Mouse (Mus musculus): ENCODE data around the gene Sstr4.

Sstr4 gene

DNA sequence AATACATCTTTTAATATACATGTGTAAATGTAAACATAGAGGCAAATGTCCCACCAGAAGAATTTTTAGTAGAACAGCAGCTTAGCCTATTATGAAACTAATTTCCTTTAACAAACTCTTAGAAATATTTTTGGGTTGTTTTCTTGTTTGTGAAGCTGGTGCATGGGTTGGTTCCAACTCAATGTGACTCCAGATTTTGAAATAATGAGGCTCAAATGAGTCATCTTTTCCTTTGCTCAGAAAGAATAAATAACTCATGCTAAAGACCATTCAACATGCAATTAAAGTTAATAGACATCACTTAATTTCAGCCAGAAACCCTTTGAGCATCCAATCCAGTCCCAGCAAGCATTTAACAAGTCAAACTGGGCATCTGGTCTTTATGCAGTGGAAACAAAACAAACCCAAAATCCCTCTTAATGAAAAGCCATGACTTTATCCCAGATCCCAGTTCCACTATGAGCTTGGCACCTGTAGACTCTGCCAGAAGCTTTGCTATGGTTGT, 33.9 kb downstream of the Sstr4 start:
- DNase-seq (ENCODE audit: low read depth), result peak; percentile 69

GRCm38 (mm10) chr2:148430941-148431340, 35.8 kb downstream of the Sstr4 start:
- DNase-seq (ENCODE audit: low read depth), result peak; percentile 61

GRCm38 (mm10) chr2:148432346-148432745, 37.2 kb downstream of the Sstr4 start:
- DNase-seq (ENCODE audit: low read depth), result no peak

GRCm38 (mm10) chr2:148436285-148436684, 41.1 kb downstream of the Sstr4 start:
- DNase-seq (ENCODE audit: low read depth), result no peak

DNA sequence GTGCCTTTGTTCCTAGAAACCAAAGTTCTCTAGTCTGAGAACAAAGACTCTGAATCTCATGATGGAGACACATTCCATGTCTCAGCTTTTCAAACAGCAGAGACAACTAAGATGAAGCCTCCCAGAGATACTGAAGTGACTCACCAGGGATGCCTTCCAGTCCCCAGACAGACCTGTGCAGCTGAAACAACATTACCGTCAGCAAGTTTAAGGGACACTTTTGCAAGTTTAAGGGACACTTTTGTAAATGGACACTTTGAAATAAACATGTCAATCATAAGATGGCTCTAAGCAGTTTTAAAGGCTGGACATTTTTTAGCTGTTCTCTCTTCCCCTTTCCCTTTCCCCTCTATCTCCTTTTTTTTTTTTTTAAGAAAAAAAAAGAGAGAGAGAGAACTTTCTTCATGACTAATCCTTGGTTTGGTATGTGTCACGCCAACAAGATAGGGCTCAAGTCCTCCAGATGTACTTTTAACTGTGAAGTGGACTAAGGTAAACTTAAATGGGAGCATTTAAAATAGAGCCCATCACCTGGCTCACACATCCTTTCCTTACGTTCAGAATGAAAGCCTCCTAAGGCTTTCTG, 44.6 kb downstream of the Sstr4 start:
- DNase-seq (ENCODE audit: low read depth), result peak; percentile 34

GRCm38 (mm10) chr2:148441421-148441820, 46.3 kb downstream of the Sstr4 start:
- no peak for DNase-seq (ENCODE audit: low read depth)

- no peak for DNase-seq (ENCODE audit: low read depth)
Observed at GRCm38 (mm10) chr2:148442172-148442571, 47.0 kb downstream of the Sstr4 start.

DNA sequence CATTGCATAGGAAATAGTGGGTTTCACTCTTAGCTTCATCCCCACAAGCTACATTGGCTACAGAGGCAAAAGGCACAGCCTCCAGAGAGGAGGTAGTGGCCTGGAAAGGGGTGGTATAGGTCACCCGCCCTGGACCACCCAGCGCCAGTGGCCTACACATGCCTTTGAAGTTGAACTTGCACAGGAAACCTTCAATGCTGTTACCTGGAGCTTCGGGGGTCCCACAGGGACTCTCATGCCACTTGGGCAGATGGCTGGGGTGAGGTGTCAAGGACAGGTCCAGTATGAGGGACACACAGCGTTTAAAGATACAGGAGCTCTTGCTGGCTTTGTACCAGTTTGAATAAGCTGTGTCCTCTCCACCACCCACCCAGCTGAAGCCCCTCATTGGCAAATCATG, 47.6 kb downstream of the Sstr4 start:
- no peak for DNase-seq (ENCODE audit: low read depth)

- no peak for DNase-seq (ENCODE audit: low read depth)
Observed at GRCm38 (mm10) chr2:148443249-148443958, 48.3 kb downstream of the Sstr4 start, which contains the start of gene Cd93. Gene Cd93 (minus strand): TSS chr2:148443563.

DNA sequence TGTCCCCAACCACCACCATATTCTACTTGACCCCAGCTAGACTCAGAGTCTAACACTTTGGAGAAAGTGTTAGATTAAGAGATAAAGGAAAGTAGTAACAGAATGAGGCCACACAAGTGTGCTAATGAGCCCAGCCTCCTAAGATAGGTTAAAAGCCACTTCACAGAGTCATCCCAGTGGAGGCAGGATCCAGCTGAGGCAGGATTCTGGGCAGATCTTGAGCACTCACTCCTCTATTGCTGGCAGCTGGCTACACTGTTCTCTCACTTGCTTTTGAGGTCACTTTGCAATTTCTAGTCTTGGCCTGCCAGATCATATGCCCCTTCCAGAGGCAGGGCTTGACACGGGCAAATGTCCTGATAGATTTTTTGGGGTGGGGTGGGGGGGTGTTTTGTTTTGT, 49.3 kb downstream of the Sstr4 start:
- DNase-seq (ENCODE audit: low read depth), result no peak

GRCm38 (mm10) chr2:148445616-148446015, 50.5 kb downstream of the Sstr4 start:
- no peak for DNase-seq (ENCODE audit: low read depth)

Measured in NIH3T3 (cell line).